Mouse (Mus musculus): Measurements from ENCODE around the gene Arl4c. TPM values are rescaled to one million over a fixed set of nuclear protein-coding genes. Genes with fewer than 3 reads are reported as not detected.

Arl4c gene
- polyA plus RNA-seq (2014; fragmentation: Nextera tagmentation; extraction: Ambion mirVana): 6.6 and 6.9 TPM in 2 replicates

GRCm38 (mm10) chr1:88701870-88702661 is at the start of gene Arl4c:
Gene Arl4c (minus strand): TSS chr1:88702221.
- H3K4me1 ChIP-seq (ENCODE audit: control insufficient read depth, insufficient read depth, low read length): peaks cover 13% of the 10 kb centered on the region; the same call in 1 of the 2 replicates
- no peaks in the 10 kb centered on the region for H3K27me3 ChIP-seq (replicated peaks; ENCODE audit: control insufficient read depth, insufficient read depth, low read length)
- no peaks in the 10 kb centered on the region for H3K36me3 ChIP-seq (ENCODE audit: control insufficient read depth, insufficient read depth, low read length)
- ATAC-seq (ENCODE audit: low read depth): peak; percentile 88
- peak within 1 kb of the TSS; percentile 82 for H3K4me3 ChIP-seq (ENCODE audit: low read depth, low read length)
- WGBS: 3% methylated on average over 26 of the region's 91 CpGs
- DNase-seq (ENCODE audit: low spot score): peak; percentile 88
- H3K4me2 ChIP-seq (ENCODE audit: low read depth, low read length): peak within 1 kb of the TSS; percentile 74
- no peaks in the 10 kb centered on the region for H3K9me3 ChIP-seq (ENCODE audit: control insufficient read depth, low read length)
- peak within 1 kb of the TSS; percentile 80 for H3K27ac ChIP-seq (replicated peaks; ENCODE audit: low read depth, low read length)
- H3K9ac ChIP-seq (ENCODE audit: low read depth, low read length): peak within 1 kb of the TSS; percentile 85

DNA sequence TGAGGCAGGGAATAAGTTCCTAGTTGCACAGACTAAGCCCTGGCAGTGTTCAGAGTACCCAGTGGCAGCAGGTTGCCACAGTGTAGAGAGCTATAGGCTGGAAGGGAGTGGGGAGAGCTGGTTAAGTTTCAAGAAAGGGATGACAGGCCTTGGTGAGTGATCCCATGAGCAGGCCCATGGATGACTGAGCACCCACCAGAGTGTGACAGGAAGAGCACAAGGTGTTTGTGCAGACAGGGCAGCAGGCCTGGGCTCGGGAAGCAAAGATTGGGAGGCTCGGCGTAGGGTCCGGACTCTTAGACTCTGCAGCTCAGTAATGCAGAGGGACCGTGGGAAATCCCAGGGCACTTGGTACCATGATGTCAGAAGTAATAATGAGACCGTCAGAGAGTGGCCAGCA is 49.3 kb upstream of the Arl4c start:
- Histone ChIP-seq H3K9ac (ENCODE audit: low read depth, low read length) (no peak overlapping the region), H3K4me1 (ENCODE audit: control insufficient read depth, insufficient read depth, low read length) (no peaks in the 10 kb centered on the region), H3K27me3 (replicated peaks; ENCODE audit: control insufficient read depth, insufficient read depth, low read length) (no peaks in the 10 kb centered on the region), H3K27ac (replicated peaks; ENCODE audit: low read depth, low read length) (no peak overlapping the region), H3K36me3 (ENCODE audit: control insufficient read depth, insufficient read depth, low read length) (no peaks in the 10 kb centered on the region), H3K9me3 (ENCODE audit: control insufficient read depth, low read length) (0 out of 2 replicates have a peak, but pooled peaks cover 4% of the 10 kb centered on the region), H3K4me2 (ENCODE audit: low read depth, low read length) (no peak overlapping the region), H3K4me3 (ENCODE audit: low read depth, low read length) (no peak overlapping the region)
- WGBS: 79% methylated on average over 6 of the region's 6 CpGs
- no peak for ATAC-seq (ENCODE audit: low read depth)
- no peak for DNase-seq (ENCODE audit: low spot score)

GRCm38 (mm10) chr1:88750576-88750975 is 48.6 kb upstream of the Arl4c start:
- ATAC-seq (ENCODE audit: low read depth) (no peak), DNase-seq (ENCODE audit: low spot score) (no peak)
- 72% methylated on average over 7 of the region's 7 CpGs for WGBS
- no peak overlapping the region for H3K9ac ChIP-seq (ENCODE audit: low read depth, low read length)
- H3K4me1 ChIP-seq (ENCODE audit: control insufficient read depth, insufficient read depth, low read length): no peaks in the 10 kb centered on the region
- H3K27me3 ChIP-seq (replicated peaks; ENCODE audit: control insufficient read depth, insufficient read depth, low read length): no peaks in the 10 kb centered on the region
- no peak overlapping the region for H3K4me3 ChIP-seq (ENCODE audit: low read depth, low read length)
- peak overlapping the region; percentile 28; the same call in 1 of the 2 replicates for H3K27ac ChIP-seq (replicated peaks; ENCODE audit: low read depth, low read length)
- no peaks in the 10 kb centered on the region for H3K36me3 ChIP-seq (ENCODE audit: control insufficient read depth, insufficient read depth, low read length)
- H3K9me3 ChIP-seq (ENCODE audit: control insufficient read depth, low read length): 0 out of 2 replicates have a peak, but pooled peaks cover 4% of the 10 kb centered on the region
- H3K4me2 ChIP-seq (ENCODE audit: low read depth, low read length): no peak overlapping the region

- no peak for DNase-seq (ENCODE audit: low spot score)
- no peak overlapping the region for H3K4me3 ChIP-seq (ENCODE audit: low read depth, low read length)
- WGBS: 87% methylated on average over 3 of the region's 3 CpGs
- H3K4me2 ChIP-seq (ENCODE audit: low read depth, low read length): no peak overlapping the region
- no peaks in the 10 kb centered on the region for H3K4me1 ChIP-seq (ENCODE audit: control insufficient read depth, insufficient read depth, low read length)
- no peaks in the 10 kb centered on the region for H3K27me3 ChIP-seq (replicated peaks; ENCODE audit: control insufficient read depth, insufficient read depth, low read length)
- peak overlapping the region; percentile 28; the same call in 1 of the 2 replicates for H3K27ac ChIP-seq (replicated peaks; ENCODE audit: low read depth, low read length)
- H3K9ac ChIP-seq (ENCODE audit: low read depth, low read length): no peak overlapping the region
- 0 out of 2 replicates have a peak, but pooled peaks cover 4% of the 10 kb centered on the region for H3K9me3 ChIP-seq (ENCODE audit: control insufficient read depth, low read length)
- ATAC-seq (ENCODE audit: low read depth): no peak
- no peaks in the 10 kb centered on the region for H3K36me3 ChIP-seq (ENCODE audit: control insufficient read depth, insufficient read depth, low read length)
Observed at GRCm38 (mm10) chr1:88750126-88750525, 48.1 kb upstream of the Arl4c start.

DNA sequence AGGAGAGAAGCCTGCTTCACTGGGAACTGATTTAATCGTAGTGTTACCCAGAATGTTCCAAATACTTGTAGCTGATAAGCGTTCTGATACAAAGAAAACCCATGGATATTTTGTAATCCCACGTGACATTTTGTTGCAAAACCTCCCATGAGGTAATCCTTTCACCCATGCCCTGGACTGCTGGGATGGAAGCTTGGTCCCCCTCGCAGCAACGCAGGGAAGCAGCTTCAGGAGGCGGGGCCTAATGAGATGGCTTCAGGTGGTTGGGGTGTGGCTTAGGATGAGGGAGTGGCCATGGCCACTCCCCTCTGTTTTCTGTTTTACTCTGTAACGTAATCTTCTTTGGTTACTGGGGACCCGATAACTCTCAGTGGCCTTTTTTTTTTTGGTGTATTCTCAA is 47.1 kb upstream of the Arl4c start:
- H3K4me3 ChIP-seq (ENCODE audit: low read depth, low read length): no peak overlapping the region
- H3K4me1 ChIP-seq (ENCODE audit: control insufficient read depth, insufficient read depth, low read length): no peaks in the 10 kb centered on the region
- H3K9ac ChIP-seq (ENCODE audit: low read depth, low read length): no peak overlapping the region
- WGBS: 62% methylated on average over 8 of the region's 8 CpGs
- no peaks in the 10 kb centered on the region for H3K9me3 ChIP-seq (ENCODE audit: control insufficient read depth, low read length)
- no peak for DNase-seq (ENCODE audit: low spot score)
- no peaks in the 10 kb centered on the region for H3K27me3 ChIP-seq (replicated peaks; ENCODE audit: control insufficient read depth, insufficient read depth, low read length)
- no peak overlapping the region for H3K4me2 ChIP-seq (ENCODE audit: low read depth, low read length)
- no peak for ATAC-seq (ENCODE audit: low read depth)
- H3K27ac ChIP-seq (replicated peaks; ENCODE audit: low read depth, low read length): no peak overlapping the region
- H3K36me3 ChIP-seq (ENCODE audit: control insufficient read depth, insufficient read depth, low read length): no peaks in the 10 kb centered on the region

- Histone ChIP-seq H3K27ac (replicated peaks; ENCODE audit: low read depth, low read length) (no peak overlapping the region), H3K9me3 (ENCODE audit: control insufficient read depth, low read length) (no peaks in the 10 kb centered on the region), H3K27me3 (replicated peaks; ENCODE audit: control insufficient read depth, insufficient read depth, low read length) (no peaks in the 10 kb centered on the region), H3K9ac (ENCODE audit: low read depth, low read length) (no peak overlapping the region), H3K4me2 (ENCODE audit: low read depth, low read length) (no peak overlapping the region), H3K4me3 (ENCODE audit: low read depth, low read length) (no peak overlapping the region), H3K4me1 (ENCODE audit: control insufficient read depth, insufficient read depth, low read length) (no peaks in the 10 kb centered on the region), H3K36me3 (ENCODE audit: control insufficient read depth, insufficient read depth, low read length) (no peaks in the 10 kb centered on the region)
- ATAC-seq (ENCODE audit: low read depth): peak; percentile 81; the same call in 1 of the 2 replicates
- DNase-seq (ENCODE audit: low spot score): peak; percentile 92
- 6% methylated on average over 8 of the region's 8 CpGs for WGBS
Observed at GRCm38 (mm10) chr1:88745256-88745655, 43.2 kb upstream of the Arl4c start.

GRCm38 (mm10) chr1:88744261-88744660 is 42.2 kb upstream of the Arl4c start:
- no peak overlapping the region for H3K27ac ChIP-seq (replicated peaks; ENCODE audit: low read depth, low read length)
- no peaks in the 10 kb centered on the region for H3K9me3 ChIP-seq (ENCODE audit: control insufficient read depth, low read length)
- H3K27me3 ChIP-seq (replicated peaks; ENCODE audit: control insufficient read depth, insufficient read depth, low read length): no peaks in the 10 kb centered on the region
- no peak overlapping the region for H3K9ac ChIP-seq (ENCODE audit: low read depth, low read length)
- H3K36me3 ChIP-seq (ENCODE audit: control insufficient read depth, insufficient read depth, low read length): no peaks in the 10 kb centered on the region
- H3K4me2 ChIP-seq (ENCODE audit: low read depth, low read length): no peak overlapping the region
- WGBS: 80% methylated on average over 8 of the region's 8 CpGs
- no peak overlapping the region for H3K4me3 ChIP-seq (ENCODE audit: low read depth, low read length)
- H3K4me1 ChIP-seq (ENCODE audit: control insufficient read depth, insufficient read depth, low read length): no peaks in the 10 kb centered on the region
- DNase-seq (ENCODE audit: low spot score): no peak
- ATAC-seq (ENCODE audit: low read depth): no peak

GRCm38 (mm10) chr1:88742372-88742771 is 40.4 kb upstream of the Arl4c start:
- peak; percentile 45 for DNase-seq (ENCODE audit: low spot score)
- no peaks in the 10 kb centered on the region for H3K27me3 ChIP-seq (replicated peaks; ENCODE audit: control insufficient read depth, insufficient read depth, low read length)
- H3K4me3 ChIP-seq (ENCODE audit: low read depth, low read length): no peak overlapping the region
- H3K9me3 ChIP-seq (ENCODE audit: control insufficient read depth, low read length): no peaks in the 10 kb centered on the region
- H3K36me3 ChIP-seq (ENCODE audit: control insufficient read depth, insufficient read depth, low read length): no peaks in the 10 kb centered on the region
- no peak for ATAC-seq (ENCODE audit: low read depth)
- no peaks in the 10 kb centered on the region for H3K4me1 ChIP-seq (ENCODE audit: control insufficient read depth, insufficient read depth, low read length)
- WGBS: 49% methylated on average over 7 of the region's 7 CpGs
- H3K4me2 ChIP-seq (ENCODE audit: low read depth, low read length): no peak overlapping the region
- H3K27ac ChIP-seq (replicated peaks; ENCODE audit: low read depth, low read length): no peak overlapping the region
- H3K9ac ChIP-seq (ENCODE audit: low read depth, low read length): no peak overlapping the region

GRCm38 (mm10) chr1:88739546-88739945 is 37.5 kb upstream of the Arl4c start:
- no peak for DNase-seq (ENCODE audit: low spot score)
- Histone ChIP-seq H3K9me3 (ENCODE audit: control insufficient read depth, low read length) (no peaks in the 10 kb centered on the region), H3K4me1 (ENCODE audit: control insufficient read depth, insufficient read depth, low read length) (no peaks in the 10 kb centered on the region), H3K4me2 (ENCODE audit: low read depth, low read length) (no peak overlapping the region), H3K4me3 (ENCODE audit: low read depth, low read length) (no peak overlapping the region), H3K27me3 (replicated peaks; ENCODE audit: control insufficient read depth, insufficient read depth, low read length) (no peaks in the 10 kb centered on the region), H3K9ac (ENCODE audit: low read depth, low read length) (no peak overlapping the region), H3K27ac (replicated peaks; ENCODE audit: low read depth, low read length) (no peak overlapping the region), H3K36me3 (ENCODE audit: control insufficient read depth, insufficient read depth, low read length) (no peaks in the 10 kb centered on the region)
- WGBS: 79% methylated on average over 4 of the region's 4 CpGs
- no peak for ATAC-seq (ENCODE audit: low read depth)

All from embryonic facial prominence, embryonic 14.5 days (tissue).